Mouse (Mus musculus) forebrain, embryonic 11.5 days (tissue): ENCODE results near the gene C9. TPM values are rescaled to one million over a fixed set of nuclear protein-coding genes. Genes with fewer than 3 reads are reported as not detected.

Experiments used
- ATAC-seq: fragments of 200-750 bp; cut with Nextera tagmentation; replicated peaks from 2 replicates; pipeline ENCODE4 v1.8.0; 2017; ENCODE audit warnings: moderate TSS enrichment; ENCODE audit not compliant: low FRiP score
- DNase-seq: peaks from one replicate; pipeline ENCODE4 v3.0.0-alpha.2; 2017; ENCODE audit warnings: low spot score
- H3K27ac ChIP-seq: fragments of 300-500 bp; sonication (generic); 2 replicates; pipeline ENCODE4 v1.5.1; 2014; ENCODE audit warnings: low read depth, low read length
- H3K27me3 ChIP-seq: fragments of 300-500 bp; sonication (generic); 2 replicates; pipeline ENCODE4 v1.6.1; 2014; ENCODE audit warnings: mild to moderate bottlenecking, low read length, mixed read lengths; ENCODE audit not compliant: control insufficient read depth, insufficient read depth
- H3K36me3 ChIP-seq: fragments of 300-500 bp; sonication (generic); 2 replicates; pipeline ENCODE4 v1.6.1; 2014; ENCODE audit warnings: mild to moderate bottlenecking, low read length, moderate library complexity, mixed read lengths; ENCODE audit not compliant: control insufficient read depth, insufficient read depth
- H3K4me1 ChIP-seq: fragments of 300-500 bp; sonication (generic); replicated peaks from 2 replicates; pipeline ENCODE4 v1.6.1; 2014; ENCODE audit warnings: low read length, mixed read lengths; ENCODE audit not compliant: control insufficient read depth, insufficient read depth
- H3K4me2 ChIP-seq: fragments of 300-500 bp; sonication (generic); 2 replicates; pipeline ENCODE4 v1.6.1; 2014; ENCODE audit warnings: low read depth, mild to moderate bottlenecking, low read length, moderate library complexity, mixed read lengths; ENCODE audit not compliant: severe bottlenecking
- H3K4me3 ChIP-seq: fragments of 300-500 bp; sonication (generic); 2 replicates; pipeline ENCODE4 v1.5.1; 2014; ENCODE audit warnings: low read depth, low read length
- H3K9ac ChIP-seq: fragments of 300-500 bp; sonication (generic); 2 replicates; pipeline ENCODE4 v1.6.1; 2014; ENCODE audit warnings: low read length
- H3K9me3 ChIP-seq: fragments of 300-500 bp; sonication (generic); 2 replicates; pipeline ENCODE4 v1.6.1; 2016; ENCODE audit warnings: low read length, mixed read lengths; ENCODE audit not compliant: control insufficient read depth
- WGBS: fragments of 180-500 bp; shearing (Covaris S2); extraction: QIAGEN DNeasy Blood & Tissue Kit; methylation state at CpG from one replicate; pipeline ENCODE4 v1.1.7; 2014; 5-methylcytosine and 5-hydroxymethylcytosine counted together
- polyA plus RNA-seq: library from polyadenylated mRNA; unstranded; fragments of >200 nt; fragmentation: Nextera tagmentation; extraction: Ambion mirVana; gene quantifications from 2 replicates; pipeline ENCODE4 v1.2.1, GENCODE M21; 2014

The C9 gene
- polyA plus RNA-seq: not detected in 2 replicates

GRCm38 (mm10) chr15:6445135-6445534 lies at the start of gene C9:
C9 (plus strand) TSS chr15:6445327.
- no peak for DNase-seq
- Histone ChIP-seq H3K9ac (no peak within 1 kb of the TSS), H3K36me3 (no peaks in the 10 kb centered on the region), H3K27me3 (no peaks in the 10 kb centered on the region), H3K9me3 (no peaks in the 10 kb centered on the region), H3K27ac (no peak within 1 kb of the TSS), H3K4me3 (no peak within 1 kb of the TSS), H3K4me1 (no peaks in the 10 kb centered on the region), H3K4me2 (no peak within 1 kb of the TSS)
- ATAC-seq: no peak
- 80% methylated on average over 2 of the region's 2 CpGs for WGBS

- Histone ChIP-seq H3K4me3 (no peak overlapping the region), H3K4me1 (no peaks in the 10 kb centered on the region), H3K4me2 (no peak overlapping the region), H3K36me3 (no peaks in the 10 kb centered on the region), H3K9me3 (no peaks in the 10 kb centered on the region), H3K27me3 (no peaks in the 10 kb centered on the region), H3K9ac (no peak overlapping the region), H3K27ac (no peak overlapping the region)
- no peak for DNase-seq
- no peak for ATAC-seq
- 84% methylated on average over 4 of the region's 4 CpGs for WGBS
These were observed 46.9 kb upstream of the C9 start for GRCm38 (mm10) chr15:6398211-6398610.

DNA sequence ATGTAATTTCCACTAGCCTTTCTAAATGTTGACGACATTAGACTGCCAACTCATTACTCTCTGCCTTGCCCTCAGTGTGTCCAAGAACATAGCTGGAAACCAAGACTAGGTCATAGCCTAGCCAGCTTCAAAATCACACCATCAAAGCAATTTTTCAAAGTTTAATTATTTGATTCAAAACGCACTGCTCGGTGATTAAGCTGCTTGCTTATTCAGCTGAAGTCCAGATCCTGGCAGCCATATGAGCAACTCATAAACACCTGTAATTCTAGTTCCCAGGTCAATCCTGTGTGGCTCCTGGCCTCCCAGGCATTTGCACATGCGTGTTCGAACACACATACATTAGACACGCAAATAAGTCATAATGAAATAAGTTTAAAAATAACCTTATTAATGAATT lies 46.2 kb upstream of the C9 start:
- no peak overlapping the region for H3K4me2 ChIP-seq
- no peak for ATAC-seq
- no peaks in the 10 kb centered on the region for H3K4me1 ChIP-seq
- DNase-seq: no peak
- H3K9ac ChIP-seq: no peak overlapping the region
- WGBS: 94% methylated on average over 6 of the region's 6 CpGs
- no peaks in the 10 kb centered on the region for H3K36me3 ChIP-seq
- no peaks in the 10 kb centered on the region for H3K27me3 ChIP-seq
- no peak overlapping the region for H3K4me3 ChIP-seq
- H3K27ac ChIP-seq: no peak overlapping the region
- no peaks in the 10 kb centered on the region for H3K9me3 ChIP-seq

GRCm38 (mm10) chr15:6400115-6400514 lies 45.0 kb upstream of the C9 start:
- Histone ChIP-seq H3K4me3 (no peak overlapping the region), H3K9me3 (no peaks in the 10 kb centered on the region), H3K4me1 (no peaks in the 10 kb centered on the region), H3K36me3 (no peaks in the 10 kb centered on the region), H3K4me2 (no peak overlapping the region), H3K27me3 (no peaks in the 10 kb centered on the region), H3K27ac (no peak overlapping the region), H3K9ac (no peak overlapping the region)
- DNase-seq: no peak
- 91% methylated on average over 8 of the region's 8 CpGs for WGBS
- no peak for ATAC-seq

- H3K4me1 ChIP-seq: no peaks in the 10 kb centered on the region
- WGBS: 95% methylated on average over 2 of the region's 2 CpGs
- no peak for ATAC-seq
These were observed 42.7 kb upstream of the C9 start for GRCm38 (mm10) chr15:6402433-6402832.

DNA sequence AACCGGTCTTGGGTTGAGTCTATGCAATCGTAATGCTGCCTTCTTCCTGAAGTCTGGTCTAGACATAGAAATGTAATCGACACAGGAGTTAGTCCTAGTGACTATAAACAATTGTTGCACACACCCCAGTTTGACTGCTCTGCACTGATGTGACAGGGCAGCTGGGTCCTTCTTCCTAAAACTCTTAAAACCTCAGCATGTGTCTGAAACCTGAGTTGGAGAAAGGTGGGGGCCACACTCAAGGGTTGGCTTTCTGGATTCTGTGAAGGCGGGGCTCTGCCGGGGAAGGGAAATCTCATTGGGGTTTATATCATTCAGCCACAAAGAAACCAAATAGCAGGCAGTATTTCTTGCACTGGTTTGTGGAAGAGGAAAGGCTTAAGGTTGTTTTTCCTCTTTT lies 41.0 kb upstream of the C9 start:
- H3K4me3 ChIP-seq: no peak overlapping the region
- 91% methylated on average over 5 of the region's 5 CpGs for WGBS
- H3K9me3 ChIP-seq: no peaks in the 10 kb centered on the region
- H3K4me1 ChIP-seq: no peaks in the 10 kb centered on the region
- no peak for DNase-seq
- no peak overlapping the region for H3K4me2 ChIP-seq
- H3K36me3 ChIP-seq: no peaks in the 10 kb centered on the region
- no peak for ATAC-seq
- no peaks in the 10 kb centered on the region for H3K27me3 ChIP-seq
- H3K27ac ChIP-seq: no peak overlapping the region
- H3K9ac ChIP-seq: no peak overlapping the region

More at GRCm38 (mm10) chr15:6402433-6402832, 42.7 kb upstream of the C9 start:
- Histone ChIP-seq H3K36me3 (no peaks in the 10 kb centered on the region), H3K9me3 (no peaks in the 10 kb centered on the region), H3K27ac (no peak overlapping the region), H3K4me3 (no peak overlapping the region), H3K27me3 (no peaks in the 10 kb centered on the region), H3K9ac (no peak overlapping the region), H3K4me2 (no peak overlapping the region)
- no peak for DNase-seq

GRCm38 (mm10) chr15:6406771-6407170 lies 38.4 kb upstream of the C9 start:
- Histone ChIP-seq H3K4me3 (no peak overlapping the region), H3K9me3 (no peaks in the 10 kb centered on the region), H3K27ac (no peak overlapping the region)

GRCm38 (mm10) chr15:6409031-6409430 lies 36.1 kb upstream of the C9 start:
- no peaks in the 10 kb centered on the region for H3K27me3 ChIP-seq
- no peak overlapping the region for H3K4me3 ChIP-seq
- 85% methylated on average over 8 of the region's 8 CpGs for WGBS
- H3K27ac ChIP-seq: no peak overlapping the region
- H3K9ac ChIP-seq: no peak overlapping the region
- H3K4me1 ChIP-seq: no peaks in the 10 kb centered on the region
- no peaks in the 10 kb centered on the region for H3K9me3 ChIP-seq
- ATAC-seq (no peak), DNase-seq (no peak)
- H3K4me2 ChIP-seq: no peak overlapping the region
- no peaks in the 10 kb centered on the region for H3K36me3 ChIP-seq

More at GRCm38 (mm10) chr15:6406771-6407170, 38.4 kb upstream of the C9 start:
- H3K27me3 ChIP-seq: no peaks in the 10 kb centered on the region
- WGBS: 88% methylated on average over 6 of the region's 6 CpGs
- H3K9ac ChIP-seq: no peak overlapping the region
- H3K4me2 ChIP-seq: no peak overlapping the region
- H3K36me3 ChIP-seq: no peaks in the 10 kb centered on the region
- DNase-seq (no peak), ATAC-seq (no peak)
- no peaks in the 10 kb centered on the region for H3K4me1 ChIP-seq

- no peaks in the 10 kb centered on the region for H3K27me3 ChIP-seq
- H3K9me3 ChIP-seq: no peaks in the 10 kb centered on the region
- no peak for ATAC-seq
- H3K4me1 ChIP-seq: no peaks in the 10 kb centered on the region
- no peak overlapping the region for H3K4me3 ChIP-seq
- WGBS: 97% methylated on average over 3 of the region's 3 CpGs
- H3K36me3 ChIP-seq: no peaks in the 10 kb centered on the region
- no peak for DNase-seq
- no peak overlapping the region for H3K4me2 ChIP-seq
- no peak overlapping the region for H3K27ac ChIP-seq
- H3K9ac ChIP-seq: no peak overlapping the region
These were observed 35.0 kb upstream of the C9 start for GRCm38 (mm10) chr15:6410161-6410560.
